Mouse (Mus musculus): ENCODE results near the gene Tfrc. TPM values are rescaled to one million over a fixed set of nuclear protein-coding genes. Genes with fewer than 3 reads are reported as not detected.

Gene Tfrc
- polyA plus RNA-seq, 1 experiment from 2014 or later: 48.6 TPM

- ATAC-seq (ENCODE audit: low FRiP score, low read depth): no peak
- no peak overlapping the region for H3K9ac ChIP-seq
- H3K4me2 ChIP-seq (replicated peaks): no peak overlapping the region
- H3K4me1 ChIP-seq: no peaks in the 10 kb centered on the region
- no peak overlapping the region for H3K27ac ChIP-seq
- 81% methylated on average over 5 of the region's 5 CpGs for WGBS
- no peaks in the 10 kb centered on the region for H3K36me3 ChIP-seq
- H3K4me3 ChIP-seq: no peak overlapping the region
- no peaks in the 10 kb centered on the region for H3K9me3 ChIP-seq
- no peaks in the 10 kb centered on the region for H3K27me3 ChIP-seq (replicated peaks)
These were observed 14.0 kb upstream of the Tfrc start for GRCm38 (mm10) chr16:32594701-32595100.

GRCm38 (mm10) chr16:32595142-32595855 is 13.4 kb upstream of the Tfrc start:
- no peaks in the 10 kb centered on the region for H3K4me1 ChIP-seq
- ATAC-seq (ENCODE audit: low FRiP score, low read depth): no peak
- no peak overlapping the region for H3K9ac ChIP-seq
- H3K36me3 ChIP-seq: no peaks in the 10 kb centered on the region
- no peaks in the 10 kb centered on the region for H3K9me3 ChIP-seq
- H3K27me3 ChIP-seq (replicated peaks): no peaks in the 10 kb centered on the region
- no peak overlapping the region for H3K4me3 ChIP-seq
- no peak overlapping the region for H3K4me2 ChIP-seq (replicated peaks)
- H3K27ac ChIP-seq: no peak overlapping the region
- 89% methylated on average over 10 of the region's 10 CpGs for WGBS

GRCm38 (mm10) chr16:32597909-32598381 is 10.8 kb upstream of the Tfrc start:
- Histone ChIP-seq H3K36me3 (no peaks in the 10 kb centered on the region), H3K4me1 (no peaks in the 10 kb centered on the region), H3K4me3 (no peak overlapping the region), H3K27ac (no peak overlapping the region), H3K4me2 (replicated peaks) (no peak overlapping the region), H3K27me3 (replicated peaks) (no peaks in the 10 kb centered on the region), H3K9ac (no peak overlapping the region), H3K9me3 (no peaks in the 10 kb centered on the region)
- no peak for ATAC-seq (ENCODE audit: low FRiP score, low read depth)
- 36% methylated on average over 4 of the region's 4 CpGs for WGBS

GRCm38 (mm10) chr16:32599151-32599550 is 9.6 kb upstream of the Tfrc start:
- WGBS: 86% methylated on average over 1 of the region's 1 CpGs
- ATAC-seq (ENCODE audit: low FRiP score, low read depth): no peak
- Histone ChIP-seq H3K27me3 (replicated peaks) (no peaks in the 10 kb centered on the region), H3K9me3 (no peaks in the 10 kb centered on the region), H3K4me1 (no peaks in the 10 kb centered on the region), H3K4me3 (no peak overlapping the region), H3K27ac (no peak overlapping the region), H3K9ac (no peak overlapping the region), H3K36me3 (no peaks in the 10 kb centered on the region), H3K4me2 (replicated peaks) (no peak overlapping the region)

GRCm38 (mm10) chr16:32602193-32602685 is 6.5 kb upstream of the Tfrc start:
- ATAC-seq (ENCODE audit: low FRiP score, low read depth): no peak
- Histone ChIP-seq H3K9me3 (no peaks in the 10 kb centered on the region), H3K4me2 (replicated peaks) (no peak overlapping the region), H3K4me3 (no peak overlapping the region), H3K27ac (no peak overlapping the region), H3K9ac (no peak overlapping the region), H3K4me1 (no peaks in the 10 kb centered on the region), H3K27me3 (replicated peaks) (no peaks in the 10 kb centered on the region), H3K36me3 (no peaks in the 10 kb centered on the region)
- WGBS: 77% methylated on average over 3 of the region's 3 CpGs

- H3K4me2 ChIP-seq (replicated peaks): peak overlapping the region; percentile 70
- no peak for ATAC-seq (ENCODE audit: low FRiP score, low read depth)
- H3K27ac ChIP-seq: no peak overlapping the region
- no peaks in the 10 kb centered on the region for H3K36me3 ChIP-seq
- no peak overlapping the region for H3K9ac ChIP-seq
- no peaks in the 10 kb centered on the region for H3K9me3 ChIP-seq
- peaks cover 9% of the 10 kb centered on the region for H3K4me1 ChIP-seq
- H3K4me3 ChIP-seq: no peak overlapping the region
- 49% methylated on average over 7 of the region's 7 CpGs for WGBS
- H3K27me3 ChIP-seq (replicated peaks): no peaks in the 10 kb centered on the region
These were observed 967 bp upstream of the Tfrc start for GRCm38 (mm10) chr16:32607562-32608343.

GRCm38 (mm10) chr16:32608344-32608711 is 392 bp upstream of the Tfrc start:
- Histone ChIP-seq H3K36me3 (no peaks in the 10 kb centered on the region), H3K9ac (0 out of 2 replicates have a peak overlapping the region, but pooled peaks have one; percentile 71), H3K4me2 (replicated peaks) (peak overlapping the region; percentile 70), H3K27me3 (replicated peaks) (no peaks in the 10 kb centered on the region), H3K4me1 (peaks cover 9% of the 10 kb centered on the region), H3K4me3 (peak overlapping the region; percentile 76), H3K27ac (no peak overlapping the region), H3K9me3 (no peaks in the 10 kb centered on the region)
- WGBS: 11% methylated on average over 8 of the region's 8 CpGs
- ATAC-seq (ENCODE audit: low FRiP score, low read depth): no peak

- Histone ChIP-seq H3K4me3 (peak overlapping the region; percentile 76), H3K27ac (peak overlapping the region; percentile 79; the same call in 1 of the 2 replicates), H3K4me1 (peaks cover 9% of the 10 kb centered on the region), H3K27me3 (replicated peaks) (no peaks in the 10 kb centered on the region), H3K9ac (peak overlapping the region; percentile 71), H3K4me2 (replicated peaks) (peak overlapping the region; percentile 70), H3K9me3 (no peaks in the 10 kb centered on the region), H3K36me3 (peaks cover under 1% of the 10 kb centered on the region)
- no peak for ATAC-seq (ENCODE audit: low FRiP score, low read depth)
- under 1% methylated on average over 14 of the region's 14 CpGs for WGBS
These were observed 670 bp downstream of the Tfrc start for GRCm38 (mm10) chr16:32609401-32609779.

- Histone ChIP-seq H3K36me3 (peaks cover 11% of the 10 kb centered on the region), H3K9ac (no peak overlapping the region), H3K9me3 (no peaks in the 10 kb centered on the region), H3K4me1 (peaks cover 9% of the 10 kb centered on the region), H3K27me3 (replicated peaks) (no peaks in the 10 kb centered on the region), H3K27ac (no peak overlapping the region), H3K4me2 (replicated peaks) (peak overlapping the region; percentile 70), H3K4me3 (peak overlapping the region; percentile 76; the same call in 1 of the 2 replicates)
- WGBS: 80% methylated on average over 5 of the region's 5 CpGs
- no peak for ATAC-seq (ENCODE audit: low FRiP score, low read depth)
These were observed 1.9 kb downstream of the Tfrc start for GRCm38 (mm10) chr16:32610460-32611255.

- WGBS: 91% methylated on average over 1 of the region's 1 CpGs
These were observed 3.3 kb downstream of the Tfrc start for GRCm38 (mm10) chr16:32612052-32612451.

GRCm38 (mm10) chr16:32613269-32613834 is 4.6 kb downstream of the Tfrc start:
- no peak overlapping the region for H3K27ac ChIP-seq
- no peak overlapping the region for H3K4me3 ChIP-seq
- H3K4me2 ChIP-seq (replicated peaks): no peak overlapping the region
- 87% methylated on average over 3 of the region's 3 CpGs for WGBS
- ATAC-seq (ENCODE audit: low FRiP score, low read depth): no peak
- H3K36me3 ChIP-seq: peaks cover 23% of the 10 kb centered on the region
- H3K27me3 ChIP-seq (replicated peaks): no peaks in the 10 kb centered on the region
- H3K4me1 ChIP-seq: peaks cover 9% of the 10 kb centered on the region
- no peak overlapping the region for H3K9ac ChIP-seq
- no peaks in the 10 kb centered on the region for H3K9me3 ChIP-seq

More at GRCm38 (mm10) chr16:32612052-32612451, 3.3 kb downstream of the Tfrc start:
- peaks cover 9% of the 10 kb centered on the region for H3K4me1 ChIP-seq
- ATAC-seq (ENCODE audit: low FRiP score, low read depth): no peak
- H3K9ac ChIP-seq: no peak overlapping the region
- H3K27ac ChIP-seq: no peak overlapping the region
- no peak overlapping the region for H3K4me2 ChIP-seq (replicated peaks)
- no peaks in the 10 kb centered on the region for H3K27me3 ChIP-seq (replicated peaks)
- peaks cover 17% of the 10 kb centered on the region for H3K36me3 ChIP-seq
- H3K9me3 ChIP-seq: no peaks in the 10 kb centered on the region
- no peak overlapping the region for H3K4me3 ChIP-seq

Measured in neural tube, embryonic 12.5 days (tissue).